Mouse (Mus musculus): ENCODE results near the gene Pdhx.

The Pdhx gene

GRCm38 (mm10) chr2:103058266-103058665, 15.0 kb downstream of the Pdhx start:
- DNase-seq (ENCODE audit: low spot score in 2 of 2), result no peak

GRCm38 (mm10) chr2:103055820-103056219, 17.5 kb downstream of the Pdhx start:
- DNase-seq (ENCODE audit: low spot score in 2 of 2), result no peak

GRCm38 (mm10) chr2:103051937-103052893, 21.1 kb downstream of the Pdhx start:
- DNase-seq (ENCODE audit: low spot score in 2 of 2), result no peak

- no peak for DNase-seq (ENCODE audit: low spot score in 2 of 2)
These were observed 28.0 kb downstream of the Pdhx start for GRCm38 (mm10) chr2:103045286-103045685.

DNA sequence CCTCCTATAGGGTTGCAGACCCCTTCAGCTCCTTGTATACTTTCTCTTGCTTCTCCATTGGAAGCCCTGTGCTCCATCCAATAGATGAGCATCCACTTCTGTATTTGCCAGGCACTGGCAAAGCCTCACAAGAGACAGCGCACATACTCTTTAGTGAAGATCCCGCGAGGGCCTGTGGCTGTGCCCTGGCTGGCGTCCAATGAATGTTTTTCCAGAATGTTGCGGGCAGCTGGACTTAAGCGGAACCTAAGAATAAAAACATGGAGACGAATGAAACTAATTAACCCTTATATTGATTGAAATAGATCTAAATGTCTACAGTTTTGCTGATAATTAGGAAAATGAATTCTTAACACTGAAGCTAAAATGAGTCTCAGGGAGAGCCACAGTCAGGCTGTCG, 32.4 kb downstream of the Pdhx start:
- DNase-seq (ENCODE audit: low spot score in 2 of 2), result no peak

GRCm38 (mm10) chr2:103037831-103038230, 35.5 kb downstream of the Pdhx start:
- no peak for DNase-seq (ENCODE audit: low spot score in 2 of 2)

GRCm38 (mm10) chr2:103022728-103023127, 50.6 kb downstream of the Pdhx start:
- no peak for DNase-seq (ENCODE audit: low spot score in 2 of 2)

GRCm38 (mm10) chr2:103020191-103020987, 52.9 kb downstream of the Pdhx start:
- DNase-seq (ENCODE audit: low spot score in 2 of 2), result no peak

DNA sequence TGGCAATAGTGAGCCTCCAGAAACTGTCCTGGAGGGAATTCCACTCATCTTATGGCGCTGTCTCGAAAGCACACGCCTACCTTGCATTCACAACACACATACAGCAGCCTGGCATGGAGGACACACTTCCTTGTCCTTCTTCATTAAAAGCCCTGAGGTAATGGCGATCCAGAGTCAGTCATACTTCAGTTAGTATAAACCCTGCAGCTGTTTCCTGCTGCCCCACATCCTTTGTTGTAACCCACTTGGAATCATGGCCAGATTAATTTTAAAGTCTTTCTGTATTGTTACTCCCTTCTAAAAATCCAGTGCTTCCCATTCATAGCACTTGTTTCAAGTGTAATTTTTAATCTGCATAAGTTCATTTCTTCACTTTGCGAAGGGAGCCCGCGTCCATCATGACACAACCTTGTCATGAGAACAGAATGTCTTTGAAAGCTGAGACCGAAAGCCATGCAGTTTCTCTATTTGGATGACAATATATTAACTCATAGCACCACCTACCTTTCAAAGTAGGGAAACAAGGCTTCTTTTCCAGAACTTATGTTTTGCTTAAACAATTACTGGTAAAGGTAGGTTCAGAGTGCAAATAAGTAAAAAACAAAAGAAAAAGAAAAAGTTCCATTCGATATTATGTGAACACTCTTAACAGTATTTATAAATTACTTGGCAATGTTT, 54.4 kb downstream of the Pdhx start:
- DNase-seq (ENCODE audit: low spot score in 2 of 2), result no peak

DNA sequence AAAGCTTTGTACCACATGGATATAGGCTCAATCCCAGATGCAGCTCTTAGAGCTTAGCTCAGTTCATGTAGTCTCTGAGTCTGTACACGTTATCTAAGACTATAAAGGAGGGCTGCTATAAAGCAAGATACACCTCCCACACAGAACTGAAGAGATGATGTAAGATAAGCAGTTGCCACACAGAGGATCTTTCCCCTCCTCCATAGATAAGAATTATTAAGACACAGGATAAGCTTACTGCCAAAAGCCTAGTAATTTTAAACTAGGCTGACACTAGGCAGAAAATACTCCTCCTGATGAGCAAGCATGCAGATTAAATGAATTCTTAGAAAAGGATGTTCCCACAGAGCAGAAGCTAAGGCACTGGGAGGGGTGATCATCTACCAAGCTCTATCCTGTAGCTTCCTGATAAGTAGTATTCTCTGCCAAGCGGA, 55.9 kb downstream of the Pdhx start:
- no peak for DNase-seq (ENCODE audit: low spot score in 2 of 2)

- no peak for DNase-seq (ENCODE audit: low spot score in 2 of 2)
These were observed 57.2 kb downstream of the Pdhx start for GRCm38 (mm10) chr2:103016089-103016488.

DNA sequence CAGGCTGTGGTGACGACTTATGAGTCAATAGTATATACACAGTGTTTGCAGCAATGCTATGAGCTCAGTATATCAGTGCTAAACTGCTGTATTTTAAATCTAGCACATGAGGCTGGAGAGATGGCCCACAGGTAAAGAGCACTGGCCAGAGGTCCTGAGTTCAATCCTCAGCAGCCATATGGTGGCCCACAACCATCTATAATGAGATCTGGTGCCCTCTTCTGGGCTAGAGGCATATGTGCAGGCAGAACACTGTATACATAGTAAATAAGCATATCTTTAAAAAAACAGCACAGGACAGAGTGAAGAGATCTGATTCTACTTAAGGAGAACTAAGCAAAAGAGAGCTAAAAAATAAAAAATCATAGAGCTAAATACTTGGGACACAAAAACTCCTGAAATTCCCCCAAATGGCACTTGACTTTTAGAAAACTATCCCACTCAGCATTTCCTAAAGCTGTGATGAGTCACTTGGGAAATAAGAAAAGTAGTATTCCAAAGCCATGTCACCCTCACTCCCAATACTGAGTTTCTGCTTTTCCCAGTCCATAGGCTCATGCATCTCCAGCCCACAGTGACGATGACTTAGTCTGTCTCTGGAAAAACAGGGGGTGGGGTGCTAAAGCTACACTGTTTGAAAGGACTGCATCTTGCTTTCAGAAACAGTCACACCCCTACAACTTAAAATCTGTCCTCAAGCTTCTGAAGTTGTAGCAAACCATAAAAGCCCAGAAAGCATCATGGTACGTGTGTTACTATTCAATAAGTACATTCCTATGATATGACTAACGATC, 60.3 kb downstream of the Pdhx start:
- no peak for DNase-seq (ENCODE audit: low spot score in 2 of 2)

DNA sequence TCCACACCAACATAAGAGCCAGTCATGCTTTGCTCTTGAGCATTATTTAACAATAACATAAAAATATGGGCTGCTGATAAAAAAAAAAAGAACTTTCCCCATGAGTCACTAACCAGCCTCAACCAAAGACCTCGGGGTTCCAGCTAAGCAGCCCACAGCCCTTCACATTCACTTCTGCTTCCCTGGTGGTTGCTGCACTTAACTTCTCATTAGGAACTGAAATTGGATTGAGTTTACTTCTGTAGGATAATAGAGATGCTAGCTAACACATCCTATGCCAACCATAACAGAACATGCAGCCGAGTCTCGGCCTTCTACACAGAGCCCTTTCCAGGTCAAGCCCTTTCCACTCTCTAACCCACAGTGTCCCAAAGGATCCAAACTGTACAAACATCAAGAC, 65.1 kb downstream of the Pdhx start:
- DNase-seq (ENCODE audit: low spot score in 2 of 2), result no peak

- no peak for DNase-seq (ENCODE audit: low spot score in 2 of 2)
These were observed 68.7 kb downstream of the Pdhx start for GRCm38 (mm10) chr2:103004599-103004998.

DNA sequence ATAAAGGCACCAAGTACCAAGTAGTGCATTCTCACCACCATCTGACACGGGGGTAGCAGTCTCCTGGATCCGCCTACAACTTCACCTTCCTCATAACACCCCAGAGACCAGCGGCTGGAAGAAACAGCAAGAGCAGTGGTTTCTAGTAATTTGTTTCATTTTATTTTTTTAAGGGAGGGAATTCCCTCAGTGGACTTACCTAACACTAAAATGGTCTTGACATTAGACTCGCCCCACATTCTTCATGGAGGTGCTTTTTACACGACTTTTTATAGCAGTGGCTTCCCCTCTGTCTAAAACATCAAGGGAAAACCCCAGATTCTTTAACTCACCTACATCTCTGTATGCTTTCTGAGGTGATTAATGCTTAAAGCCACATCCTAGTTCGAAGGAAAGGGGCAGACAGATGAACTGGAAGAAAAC, 74.1 kb downstream of the Pdhx start:
- DNase-seq (ENCODE audit: low spot score in 2 of 2), result no peak

- DNase-seq (ENCODE audit: low spot score in 2 of 2), result no peak
These were observed 75.0 kb downstream of the Pdhx start for GRCm38 (mm10) chr2:102998356-102998755.

DNA sequence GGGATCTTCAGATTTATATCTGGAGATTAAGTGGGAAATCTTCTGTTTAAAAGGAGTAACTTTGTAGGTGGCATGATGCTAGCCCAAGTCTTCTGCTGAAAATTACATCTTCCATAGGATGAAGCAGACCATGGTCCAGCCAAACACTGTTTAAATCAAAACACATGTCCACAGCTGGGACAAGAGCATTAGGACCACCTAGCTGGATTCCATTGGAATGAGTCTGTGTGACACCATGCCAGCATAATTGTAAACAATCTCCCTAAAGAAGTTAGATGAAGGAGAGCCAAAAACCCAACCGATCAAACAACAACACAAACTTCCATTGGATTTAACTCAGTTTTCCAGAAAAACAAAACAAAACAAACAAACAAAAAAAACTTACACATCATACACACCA, 75.4 kb downstream of the Pdhx start:
- no peak for DNase-seq (ENCODE audit: low spot score in 2 of 2)

GRCm38 (mm10) chr2:102993841-102994607, 79.3 kb downstream of the Pdhx start:
- DNase-seq (ENCODE audit: low spot score in 2 of 2), result no peak

DNA sequence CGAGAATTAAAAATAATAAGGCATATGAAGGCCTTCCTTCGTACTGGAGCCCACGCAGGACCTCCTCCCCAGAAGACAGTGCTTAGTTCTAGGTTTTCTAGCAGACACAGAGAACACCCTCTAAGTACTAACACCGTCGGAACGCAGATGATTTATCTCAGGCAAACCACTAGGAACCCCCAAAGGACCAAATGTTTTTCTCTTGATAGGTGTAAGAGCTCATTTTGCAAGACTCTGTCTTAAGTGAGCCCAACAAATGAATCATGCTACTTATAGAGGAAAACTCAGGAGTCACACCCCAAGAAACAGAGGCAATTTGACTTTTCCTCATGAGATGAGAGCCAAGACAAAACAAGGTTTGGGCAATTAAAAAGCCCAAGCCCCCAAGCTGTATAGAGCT, 80.9 kb downstream of the Pdhx start:
- DNase-seq (ENCODE audit: low spot score in 2 of 2), result no peak

GRCm38 (mm10) chr2:102990301-102990702, 83.0 kb downstream of the Pdhx start:
- no peak for DNase-seq (ENCODE audit: low spot score in 2 of 2)

All from urinary bladder, postnatal 36 days (tissue).